Mouse (Mus musculus) layer of hippocampus, adult 9-10 months (tissue): ENCODE measurements at regions not wholly inside any gene's neighbourhood (a gene's known extent, or its start where the extent isn't known, plus 50 kb on each side); places are given as distances from the start of the nearest gene placed in this dataset.
"Not testable (repeated sequence)": the region's sequence is repeated elsewhere in the genome, so short reads cannot be mapped to it uniquely, and the experiment has no call there.

Source experiments
- DNase-seq: peaks from one replicate; pipeline ENCODE4 v3.0.0; 2022; ENCODE audit warnings: low spot score

- no peak for DNase-seq
These were observed 89.2 kb upstream of the Eif4g2 start for GRCm38 (mm10) chr7:111172061-111172460.

- DNase-seq, result not testable (repeated sequence)
These were observed 85.9 kb upstream of the Eif4g2 start for GRCm38 (mm10) chr7:111168546-111169233.

GRCm38 (mm10) chr7:111164994-111165393 is 82.2 kb upstream of the Eif4g2 start:
- no peak for DNase-seq

GRCm38 (mm10) chr7:111164276-111164675 is 81.4 kb upstream of the Eif4g2 start:
- DNase-seq, result no peak

- DNase-seq, result no peak
These were observed 81.0 kb upstream of the Eif4g2 start for GRCm38 (mm10) chr7:111163861-111164260.

- DNase-seq, result no peak
These were observed 80.5 kb upstream of the Eif4g2 start for GRCm38 (mm10) chr7:111163321-111163720.

GRCm38 (mm10) chr7:111158791-111159286 is 76.0 kb upstream of the Eif4g2 start:
- DNase-seq, result no peak

- no peak for DNase-seq
These were observed 75.0 kb upstream of the Eif4g2 start for GRCm38 (mm10) chr7:111157754-111158325.

- DNase-seq, result peak; percentile 35
These were observed 74.5 kb upstream of the Eif4g2 start for GRCm38 (mm10) chr7:111157287-111157686.

- DNase-seq, result no peak
These were observed 73.8 kb upstream of the Eif4g2 start for GRCm38 (mm10) chr7:111156472-111157231.

GRCm38 (mm10) chr7:111155995-111156394 is 73.2 kb upstream of the Eif4g2 start:
- no peak for DNase-seq

- DNase-seq, result no peak
These were observed 71.4 kb upstream of the Eif4g2 start for GRCm38 (mm10) chr7:111154217-111154616.

GRCm38 (mm10) chr7:111150540-111150939 is 67.7 kb upstream of the Eif4g2 start:
- DNase-seq, result no peak

- DNase-seq, result no peak
These were observed 67.3 kb upstream of the Eif4g2 start for GRCm38 (mm10) chr7:111150115-111150514.

GRCm38 (mm10) chr7:111147593-111147992 is 64.8 kb upstream of the Eif4g2 start:
- no peak for DNase-seq

GRCm38 (mm10) chr7:111146670-111147069 is 63.8 kb upstream of the Eif4g2 start:
- no peak for DNase-seq

GRCm38 (mm10) chr7:111144216-111144615 is 61.4 kb upstream of the Eif4g2 start:
- DNase-seq, result no peak

GRCm38 (mm10) chr7:111141285-111141965 is 58.6 kb upstream of the Eif4g2 start:
- DNase-seq, result no peak

GRCm38 (mm10) chr7:111138038-111138437 is 55.2 kb upstream of the Eif4g2 start:
- no peak for DNase-seq

- no peak for DNase-seq
These were observed 53.3 kb upstream of the Eif4g2 start for GRCm38 (mm10) chr7:111136066-111136639.

GRCm38 (mm10) chr7:111134496-111134895 is 51.7 kb upstream of the Eif4g2 start:
- DNase-seq, result no peak
